Mouse (Mus musculus) brain, adult 2 months (tissue): ENCODE data around the gene Abcc1.

Experiments
- DNase-seq: peaks from one replicate; pipeline ENCODE4 v3.0.0; 2011; ENCODE audit warnings: low read depth, low spot score

The Abcc1 gene

DNA sequence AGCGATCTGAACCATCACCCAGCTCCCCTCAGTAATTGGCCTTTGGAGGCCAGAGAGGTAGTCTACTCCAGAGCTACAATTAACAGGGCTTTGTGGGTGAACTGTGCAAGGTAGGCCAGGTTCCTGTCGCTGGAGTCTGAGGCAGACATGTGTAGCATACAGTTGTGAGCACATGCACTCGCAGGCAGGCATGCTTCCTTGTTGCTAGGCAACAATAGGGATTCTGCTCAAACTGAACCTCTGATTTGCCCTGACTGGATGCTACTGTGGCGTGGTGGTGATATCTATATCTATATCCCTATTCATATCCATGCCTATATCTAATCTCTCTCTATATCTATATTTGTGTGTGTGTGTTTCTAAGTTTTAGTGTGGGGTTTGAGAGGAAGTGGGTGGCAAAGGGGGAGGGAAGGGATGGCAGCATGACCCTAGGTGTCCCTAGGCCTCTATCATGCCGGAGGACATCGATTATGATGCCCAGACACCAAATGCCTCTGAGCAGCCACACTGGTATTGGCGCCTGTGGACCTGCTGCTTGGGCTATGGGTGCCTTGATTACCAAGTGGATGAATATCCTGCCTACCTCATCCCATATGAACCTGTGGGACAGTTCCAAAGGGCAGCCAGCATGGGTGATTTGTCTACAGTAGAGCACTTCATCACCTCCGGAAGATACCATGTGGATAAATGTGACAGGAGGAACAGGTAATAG, 140.4 kb downstream of the Abcc1 start:
- DNase-seq = no peak

DNA sequence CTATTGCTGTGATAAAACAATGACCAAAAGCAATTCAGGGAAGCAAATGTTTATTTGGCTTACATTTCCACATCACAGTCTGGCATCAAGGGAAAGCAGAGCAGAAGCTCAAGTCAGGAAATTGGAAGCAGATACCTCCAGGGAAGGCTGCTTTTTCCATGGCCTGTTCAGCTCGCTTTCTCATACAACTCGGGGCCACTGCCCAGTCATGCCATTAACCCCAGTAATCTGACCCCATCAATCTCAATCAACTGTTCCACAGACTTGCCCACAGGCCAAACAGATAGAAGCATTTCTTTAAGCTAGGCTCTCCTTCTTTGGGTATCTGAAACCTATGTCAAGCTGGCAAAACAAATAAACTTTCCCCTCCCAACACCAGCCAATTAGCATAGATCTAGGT, 145.1 kb downstream of the Abcc1 start:
- no peak for DNase-seq
